Mouse (Mus musculus) megakaryocyte, embryonic 14.5 days (primary cell): ENCODE results near the gene Marveld2. TPM values are rescaled to one million over a fixed set of nuclear protein-coding genes. Genes with fewer than 3 reads are reported as not detected.
A peak's percentile ranks its signal among the peaks of the same experiment; 100 is the strongest.

Source experiments
- H3K27me3 ChIP-seq: replicated peaks from 2 replicates; pipeline ENCODE3; 2012; ENCODE audit warnings: inconsistent platforms
- H3K36me3 ChIP-seq: replicated peaks from 2 replicates; pipeline ENCODE3; 2012; ENCODE audit warnings: low read length, inconsistent platforms, mixed read lengths
- H3K4me1 ChIP-seq: 2 replicates; pipeline ENCODE4 v1.6.1; 2012; ENCODE audit warnings: inconsistent platforms
- H3K4me3 ChIP-seq: replicated peaks from 2 replicates; pipeline ENCODE3; 2012; ENCODE audit warnings: moderate library complexity, mild to moderate bottlenecking, inconsistent platforms
- H3K9me3 ChIP-seq: 2 replicates; pipeline ENCODE4 v1.6.1; 2012; ENCODE audit warnings: inconsistent platforms
- FLI1 ChIP-seq: IDR thresholded peaks from 2 replicates; pipeline ENCODE4 v1.6.1; 2012; ENCODE audit warnings: low read length, inconsistent platforms, mixed read lengths
- GATA1 ChIP-seq: IDR thresholded peaks from 3 replicates; pipeline ENCODE4 v1.6.1; 2012; ENCODE audit warnings: mixed read lengths, low read length, inconsistent platforms, borderline replicate concordance
- polyA plus RNA-seq: library from polyadenylated mRNA; stranded (reverse); fragments of >175 nt; gene quantifications from 2 replicates; pipeline ENCODE4 v1.2.3, GENCODE M21; 2012; ENCODE audit warnings: low replicate concordance; ENCODE audit not compliant: insufficient read depth

Marveld2 gene
- polyA plus RNA-seq, 1 experiment, result 0.27 TPM

GRCm38 (mm10) chr13:100600317-100600716 is 16.5 kb downstream of the Marveld2 start:
- no peaks in the 10 kb centered on the region for H3K27me3 ChIP-seq
- no peak for TF ChIP-seq GATA1
- TF ChIP-seq FLI1, result no peak
- no peak overlapping the region for H3K4me3 ChIP-seq

DNA sequence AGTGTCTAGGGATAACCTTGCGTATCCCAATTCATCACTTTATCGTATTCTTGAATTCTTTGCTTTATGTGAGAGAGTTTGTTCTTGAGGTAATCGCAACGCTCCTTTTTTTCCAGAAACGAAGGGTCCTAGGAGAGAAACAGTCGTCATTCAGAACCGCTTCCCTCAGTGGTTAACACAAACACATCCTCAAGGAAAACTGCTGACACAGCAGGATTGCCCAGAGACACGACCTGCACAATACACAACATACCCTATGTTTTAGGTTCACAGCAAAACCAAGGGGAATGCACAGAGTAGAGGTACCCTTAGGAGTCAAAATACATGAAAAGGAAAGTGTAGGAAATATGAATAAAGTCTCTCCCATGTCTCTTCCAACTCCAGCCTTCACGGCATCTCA is 19.5 kb downstream of the Marveld2 start:
- Histone ChIP-seq H3K9me3 (no peaks in the 10 kb centered on the region), H3K4me1 (no peaks in the 10 kb centered on the region), H3K27me3 (no peaks in the 10 kb centered on the region), H3K4me3 (no peak overlapping the region), H3K36me3 (no peaks in the 10 kb centered on the region)
- TF ChIP-seq GATA1 (no peak), FLI1 (no peak)

More at GRCm38 (mm10) chr13:100600317-100600716, 16.5 kb downstream of the Marveld2 start:
- Histone ChIP-seq H3K9me3 (no peaks in the 10 kb centered on the region), H3K36me3 (no peaks in the 10 kb centered on the region), H3K4me1 (no peaks in the 10 kb centered on the region)

GRCm38 (mm10) chr13:100595552-100595885 is 21.3 kb downstream of the Marveld2 start:
- H3K36me3 ChIP-seq, result no peaks in the 10 kb centered on the region
- H3K4me1 ChIP-seq, result no peaks in the 10 kb centered on the region
- H3K9me3 ChIP-seq, result no peaks in the 10 kb centered on the region
- no peak overlapping the region for H3K4me3 ChIP-seq
- TF ChIP-seq GATA1, result no peak
- no peak for TF ChIP-seq FLI1
- no peaks in the 10 kb centered on the region for H3K27me3 ChIP-seq

GRCm38 (mm10) chr13:100594838-100595551 is 21.8 kb downstream of the Marveld2 start:
- H3K4me3 ChIP-seq, result no peak overlapping the region
- H3K36me3 ChIP-seq, result no peaks in the 10 kb centered on the region
- H3K27me3 ChIP-seq, result no peaks in the 10 kb centered on the region
- no peaks in the 10 kb centered on the region for H3K4me1 ChIP-seq
- no peaks in the 10 kb centered on the region for H3K9me3 ChIP-seq
- no peak for TF ChIP-seq GATA1
- TF ChIP-seq FLI1, result no peak

DNA sequence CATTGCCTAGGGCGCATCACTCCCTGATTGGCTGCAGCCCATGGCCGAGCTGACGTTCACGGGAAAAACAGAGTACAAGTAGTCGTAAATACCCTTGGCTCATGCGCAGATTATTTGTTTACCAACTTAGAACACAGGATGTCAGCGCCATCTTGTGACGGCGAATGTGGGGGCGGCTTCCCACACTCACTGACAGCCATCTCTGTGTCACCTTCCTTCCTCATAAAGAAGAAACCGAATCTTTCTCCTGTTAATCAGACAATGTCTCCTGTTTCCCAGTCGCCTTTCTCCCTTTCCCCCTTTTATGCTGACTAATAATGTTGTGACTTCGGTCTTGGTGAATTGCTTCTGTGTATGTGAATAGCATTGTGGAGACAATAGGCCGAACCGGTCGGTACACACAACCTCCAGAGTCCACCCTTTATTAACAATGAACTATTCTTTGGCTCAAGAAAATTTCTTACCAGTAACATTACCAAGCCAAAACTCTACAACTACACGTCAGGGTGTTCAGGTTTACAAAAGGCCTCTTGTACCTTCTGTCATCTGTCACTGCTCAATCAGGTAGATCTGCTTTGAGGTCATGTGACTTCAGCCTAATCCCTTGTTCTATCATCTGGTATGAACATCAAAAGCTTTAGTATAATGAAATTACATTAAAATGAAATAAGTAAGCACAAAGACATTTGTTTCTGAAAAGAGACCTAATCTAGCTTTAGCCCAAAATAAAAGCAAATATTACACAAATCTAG is 22.6 kb downstream of the Marveld2 start:
- no peak overlapping the region for H3K4me3 ChIP-seq
- H3K9me3 ChIP-seq, result no peaks in the 10 kb centered on the region
- no peaks in the 10 kb centered on the region for H3K4me1 ChIP-seq
- H3K36me3 ChIP-seq, result no peaks in the 10 kb centered on the region
- TF ChIP-seq FLI1, result no peak
- TF ChIP-seq GATA1, result no peak
- H3K27me3 ChIP-seq, result no peaks in the 10 kb centered on the region

DNA sequence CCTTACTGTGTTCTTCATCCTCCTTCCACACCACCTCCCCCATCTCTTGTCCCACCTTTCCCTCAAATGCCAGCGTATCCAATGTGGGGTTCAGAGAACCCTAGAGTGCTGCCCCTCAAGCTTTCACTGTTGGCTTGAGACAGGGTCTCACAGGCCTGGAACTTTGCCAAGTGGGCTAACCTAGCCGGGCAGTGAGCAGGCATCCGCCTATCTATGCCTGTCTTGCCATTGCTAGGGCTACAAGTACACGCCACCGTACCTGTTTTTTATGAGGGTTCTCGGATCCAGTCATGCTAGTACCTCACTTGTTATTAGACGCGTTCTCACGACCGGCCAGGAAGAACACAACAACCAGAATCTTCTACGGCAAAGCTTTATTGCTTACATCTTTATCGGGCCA is 28.1 kb downstream of the Marveld2 start:
- Histone ChIP-seq H3K9me3 (no peaks in the 10 kb centered on the region), H3K27me3 (peaks cover 7% of the 10 kb centered on the region), H3K4me3 (no peak overlapping the region), H3K4me1 (no peaks in the 10 kb centered on the region), H3K36me3 (no peaks in the 10 kb centered on the region)
- TF ChIP-seq GATA1 (no peak), FLI1 (no peak)

GRCm38 (mm10) chr13:100582144-100582543 is 34.6 kb downstream of the Marveld2 start:
- Histone ChIP-seq H3K36me3 (no peaks in the 10 kb centered on the region), H3K9me3 (no peaks in the 10 kb centered on the region), H3K4me3 (peak overlapping the region; percentile 80), H3K27me3 (peaks cover 7% of the 10 kb centered on the region), H3K4me1 (peaks cover 10% of the 10 kb centered on the region)
- TF ChIP-seq GATA1 (no peak), FLI1 (no peak)

GRCm38 (mm10) chr13:100581701-100582100 is 35.1 kb downstream of the Marveld2 start:
- peak overlapping the region; percentile 80 for H3K4me3 ChIP-seq
- no peaks in the 10 kb centered on the region for H3K9me3 ChIP-seq
- H3K27me3 ChIP-seq, result peaks cover 7% of the 10 kb centered on the region
- TF ChIP-seq FLI1 (no peak), GATA1 (no peak)
- H3K4me1 ChIP-seq, result peaks cover 10% of the 10 kb centered on the region
- H3K36me3 ChIP-seq, result no peaks in the 10 kb centered on the region

DNA sequence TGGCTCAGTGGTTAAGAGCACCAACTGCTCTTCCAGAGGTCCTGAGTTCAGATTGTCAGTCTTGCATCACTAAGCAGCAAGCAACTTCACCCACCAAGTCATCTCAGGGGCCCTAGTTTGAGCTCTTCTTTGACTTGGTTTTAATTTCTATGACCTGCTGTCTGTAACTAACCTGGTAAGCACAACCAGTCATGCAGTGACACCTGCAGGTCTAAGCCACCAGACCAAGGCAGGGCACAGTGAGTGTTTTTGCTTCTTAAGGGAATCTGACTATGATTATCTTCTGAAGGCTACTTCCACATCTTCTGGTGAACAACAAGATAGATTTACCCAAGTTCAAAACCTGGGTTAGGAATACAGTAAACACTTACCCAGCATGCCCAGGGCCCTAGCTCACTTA is 36.8 kb downstream of the Marveld2 start:
- no peak overlapping the region for H3K4me3 ChIP-seq
- TF ChIP-seq FLI1 (no peak), GATA1 (no peak)
- H3K36me3 ChIP-seq, result no peaks in the 10 kb centered on the region
- peaks cover 21% of the 10 kb centered on the region for H3K4me1 ChIP-seq
- no peaks in the 10 kb centered on the region for H3K27me3 ChIP-seq
- H3K9me3 ChIP-seq, result no peaks in the 10 kb centered on the region

GRCm38 (mm10) chr13:100579220-100579619 is 37.6 kb downstream of the Marveld2 start:
- peaks cover 21% of the 10 kb centered on the region for H3K4me1 ChIP-seq
- TF ChIP-seq FLI1, result no peak
- no peak for TF ChIP-seq GATA1
- H3K36me3 ChIP-seq, result no peaks in the 10 kb centered on the region

More at GRCm38 (mm10) chr13:100579220-100579619, 37.6 kb downstream of the Marveld2 start:
- Histone ChIP-seq H3K27me3 (no peaks in the 10 kb centered on the region), H3K4me3 (no peak overlapping the region), H3K9me3 (no peaks in the 10 kb centered on the region)
